Mouse (Mus musculus) forebrain, embryonic 11.5 days (tissue): ENCODE results near the gene Nelfb. TPM values are rescaled to one million over a fixed set of nuclear protein-coding genes. Genes with fewer than 3 reads are reported as not detected.
A peak's percentile ranks its signal among the peaks of the same experiment; 100 is the strongest.

Experiments used
- ATAC-seq: fragments of 200-750 bp; cut with Nextera tagmentation; replicated peaks from 2 replicates; pipeline ENCODE4 v1.8.0; 2017; ENCODE audit warnings: moderate TSS enrichment; ENCODE audit not compliant: low FRiP score
- DNase-seq: peaks from one replicate; pipeline ENCODE4 v3.0.0-alpha.2; 2017; ENCODE audit warnings: low spot score
- H3K27ac ChIP-seq: fragments of 300-500 bp; sonication (generic); 2 replicates; pipeline ENCODE4 v1.5.1; 2014; ENCODE audit warnings: low read depth, low read length
- H3K27me3 ChIP-seq: fragments of 300-500 bp; sonication (generic); 2 replicates; pipeline ENCODE4 v1.6.1; 2014; ENCODE audit warnings: mild to moderate bottlenecking, low read length, mixed read lengths; ENCODE audit not compliant: control insufficient read depth, insufficient read depth
- H3K36me3 ChIP-seq: fragments of 300-500 bp; sonication (generic); 2 replicates; pipeline ENCODE4 v1.6.1; 2014; ENCODE audit warnings: mild to moderate bottlenecking, low read length, moderate library complexity, mixed read lengths; ENCODE audit not compliant: control insufficient read depth, insufficient read depth
- H3K4me1 ChIP-seq: fragments of 300-500 bp; sonication (generic); replicated peaks from 2 replicates; pipeline ENCODE4 v1.6.1; 2014; ENCODE audit warnings: low read length, mixed read lengths; ENCODE audit not compliant: control insufficient read depth, insufficient read depth
- H3K4me2 ChIP-seq: fragments of 300-500 bp; sonication (generic); 2 replicates; pipeline ENCODE4 v1.6.1; 2014; ENCODE audit warnings: low read depth, mild to moderate bottlenecking, low read length, moderate library complexity, mixed read lengths; ENCODE audit not compliant: severe bottlenecking
- H3K4me3 ChIP-seq: fragments of 300-500 bp; sonication (generic); 2 replicates; pipeline ENCODE4 v1.5.1; 2014; ENCODE audit warnings: low read depth, low read length
- H3K9ac ChIP-seq: fragments of 300-500 bp; sonication (generic); 2 replicates; pipeline ENCODE4 v1.6.1; 2014; ENCODE audit warnings: low read length
- H3K9me3 ChIP-seq: fragments of 300-500 bp; sonication (generic); 2 replicates; pipeline ENCODE4 v1.6.1; 2016; ENCODE audit warnings: low read length, mixed read lengths; ENCODE audit not compliant: control insufficient read depth
- WGBS: fragments of 180-500 bp; shearing (Covaris S2); extraction: QIAGEN DNeasy Blood & Tissue Kit; methylation state at CpG from one replicate; pipeline ENCODE4 v1.1.7; 2014; 5-methylcytosine and 5-hydroxymethylcytosine counted together
- polyA plus RNA-seq: library from polyadenylated mRNA; unstranded; fragments of >200 nt; fragmentation: Nextera tagmentation; extraction: Ambion mirVana; gene quantifications from 2 replicates; pipeline ENCODE4 v1.2.1, GENCODE M21; 2014

Nelfb gene
- polyA plus RNA-seq, 1 experiment from 2014 or later, result 110 TPM

DNA sequence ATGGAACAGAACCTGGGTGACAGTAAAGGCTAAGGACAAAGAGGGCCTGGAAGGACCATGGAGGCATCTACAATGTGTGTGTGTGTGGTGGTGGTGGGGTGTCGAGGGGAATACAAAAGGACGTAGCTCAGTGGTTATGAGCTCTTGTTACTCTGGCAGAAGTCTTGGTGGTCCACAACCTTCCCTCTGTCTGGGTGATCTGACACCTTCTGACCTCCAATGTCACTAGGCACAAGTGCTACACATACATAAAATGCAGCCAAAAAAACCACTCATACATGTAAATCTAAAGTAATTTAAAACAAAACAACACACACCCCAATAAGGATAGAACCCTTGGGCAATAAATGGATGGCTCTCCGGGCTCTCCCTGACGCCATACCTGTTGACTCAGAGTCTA lies 16.1 kb upstream of the Nelfb start:
- Histone ChIP-seq H3K4me3 (no peak overlapping the region), H3K27me3 (no peaks in the 10 kb centered on the region), H3K36me3 (no peaks in the 10 kb centered on the region), H3K9ac (no peak overlapping the region), H3K4me1 (peaks cover 5% of the 10 kb centered on the region; the same call in 1 of the 2 replicates), H3K27ac (no peak overlapping the region), H3K9me3 (no peaks in the 10 kb centered on the region), H3K4me2 (no peak overlapping the region)
- WGBS, result 94% methylated on average over 4 of the region's 4 CpGs
- DNase-seq (no peak), ATAC-seq (no peak)

DNA sequence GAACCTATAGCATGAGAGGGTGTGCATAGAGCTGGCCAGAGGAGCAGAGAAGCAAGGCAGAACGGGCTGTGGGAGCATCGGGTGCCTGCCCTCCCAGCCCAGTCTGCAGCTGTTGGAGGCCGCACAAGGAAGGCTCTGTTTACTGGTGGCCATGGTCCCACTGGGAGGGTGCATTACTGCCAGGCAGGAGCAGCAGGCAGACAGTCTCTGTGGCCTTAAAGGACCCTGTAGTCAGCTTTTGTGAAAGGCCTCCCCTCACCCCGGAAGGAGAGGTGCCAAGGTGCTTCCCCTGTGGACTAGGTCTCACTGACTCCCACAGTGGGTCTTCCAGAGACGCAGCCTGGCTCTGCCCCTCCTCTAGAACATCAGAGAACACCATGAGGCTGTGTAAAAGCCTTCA lies 15.6 kb upstream of the Nelfb start:
- Histone ChIP-seq H3K4me3 (no peak overlapping the region), H3K27me3 (no peaks in the 10 kb centered on the region), H3K9me3 (no peaks in the 10 kb centered on the region), H3K27ac (no peak overlapping the region), H3K36me3 (no peaks in the 10 kb centered on the region), H3K4me2 (no peak overlapping the region), H3K9ac (no peak overlapping the region), H3K4me1 (peaks cover 5% of the 10 kb centered on the region; the same call in 1 of the 2 replicates)
- DNase-seq (no peak), ATAC-seq (no peak)
- 86% methylated on average over 5 of the region's 5 CpGs for WGBS

DNA sequence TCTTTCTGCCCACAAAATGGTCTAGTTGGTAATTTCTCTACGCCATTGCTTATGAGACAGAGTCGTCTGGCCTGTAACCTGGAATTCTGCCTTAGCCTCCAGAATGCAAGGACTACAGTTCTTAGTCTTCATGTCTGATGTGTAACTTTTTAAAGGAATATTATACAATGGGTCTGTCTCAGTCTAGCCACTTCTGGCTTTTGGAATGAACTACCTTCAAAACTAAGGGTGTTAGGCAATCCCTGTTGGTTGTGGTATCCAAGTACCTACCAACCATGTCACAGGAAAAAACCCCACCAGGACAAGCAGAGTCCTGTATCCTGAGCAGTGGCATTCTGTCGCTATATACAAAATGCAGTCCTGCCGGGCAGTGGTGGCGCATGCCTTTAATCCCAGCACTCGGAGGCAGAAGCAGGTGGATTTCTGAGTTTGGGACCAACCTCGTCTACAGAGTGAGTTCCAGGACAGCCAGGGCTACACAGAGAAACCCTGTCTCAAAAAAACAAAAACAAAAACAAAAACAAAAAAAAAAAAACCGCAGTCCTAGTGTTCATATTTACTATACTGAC lies 14.6 kb upstream of the Nelfb start:
- Histone ChIP-seq H3K9ac (no peak overlapping the region), H3K4me2 (peak overlapping the region; percentile 51; the same call in 1 of the 2 replicates), H3K27me3 (no peaks in the 10 kb centered on the region), H3K9me3 (no peaks in the 10 kb centered on the region), H3K4me1 (peaks cover 5% of the 10 kb centered on the region; the same call in 1 of the 2 replicates), H3K36me3 (no peaks in the 10 kb centered on the region), H3K4me3 (no peak overlapping the region), H3K27ac (peak overlapping the region; percentile 97)
- ATAC-seq (no peak), DNase-seq (no peak)
- 78% methylated on average over 8 of the region's 8 CpGs for WGBS

GRCm38 (mm10) chr2:25224766-25225752 lies 13.8 kb upstream of the Nelfb start:
- Histone ChIP-seq H3K4me1 (peaks cover 5% of the 10 kb centered on the region; the same call in 1 of the 2 replicates), H3K9ac (peak overlapping the region; percentile 70), H3K4me2 (peak overlapping the region; percentile 51), H3K27ac (peak overlapping the region; percentile 97), H3K27me3 (no peaks in the 10 kb centered on the region), H3K4me3 (peak overlapping the region; percentile 92), H3K36me3 (no peaks in the 10 kb centered on the region), H3K9me3 (no peaks in the 10 kb centered on the region)
- DNase-seq (peak; percentile 98), ATAC-seq (peak; percentile 97)
- WGBS, result 2% methylated on average over 41 of the region's 41 CpGs

DNA sequence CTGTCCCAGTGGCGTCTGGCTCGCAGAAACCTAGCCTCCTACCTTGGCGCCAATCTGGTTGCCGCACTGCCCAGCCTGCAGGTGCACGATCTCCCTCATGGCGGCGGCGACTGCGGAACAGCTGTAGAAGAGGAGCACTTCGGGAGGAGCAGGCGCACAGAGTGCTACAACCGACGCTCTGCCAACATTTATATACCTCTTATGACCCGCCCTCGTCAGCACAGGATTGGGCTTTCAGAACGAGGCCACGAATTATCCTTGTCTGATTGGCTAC lies 13.1 kb upstream of the Nelfb start, which contains the start of gene Tubb4b:
Gene Tubb4b, minus strand, starts transcription at position 211 of the 274 bp plus-strand sequence.
- no peak for ATAC-seq
- peak within 1 kb of the TSS; percentile 94 for H3K4me2 ChIP-seq
- peak within 1 kb of the TSS; percentile 97 for H3K27ac ChIP-seq
- H3K27me3 ChIP-seq, result no peaks in the 10 kb centered on the region
- H3K9ac ChIP-seq, result peak within 1 kb of the TSS; percentile 86
- 1% methylated on average over 17 of the region's 17 CpGs for WGBS
- peak within 1 kb of the TSS; percentile 92 for H3K4me3 ChIP-seq
- H3K36me3 ChIP-seq, result no peaks in the 10 kb centered on the region
- no peak for DNase-seq
- peaks cover 5% of the 10 kb centered on the region; the same call in 1 of the 2 replicates for H3K4me1 ChIP-seq
- no peaks in the 10 kb centered on the region for H3K9me3 ChIP-seq

DNA sequence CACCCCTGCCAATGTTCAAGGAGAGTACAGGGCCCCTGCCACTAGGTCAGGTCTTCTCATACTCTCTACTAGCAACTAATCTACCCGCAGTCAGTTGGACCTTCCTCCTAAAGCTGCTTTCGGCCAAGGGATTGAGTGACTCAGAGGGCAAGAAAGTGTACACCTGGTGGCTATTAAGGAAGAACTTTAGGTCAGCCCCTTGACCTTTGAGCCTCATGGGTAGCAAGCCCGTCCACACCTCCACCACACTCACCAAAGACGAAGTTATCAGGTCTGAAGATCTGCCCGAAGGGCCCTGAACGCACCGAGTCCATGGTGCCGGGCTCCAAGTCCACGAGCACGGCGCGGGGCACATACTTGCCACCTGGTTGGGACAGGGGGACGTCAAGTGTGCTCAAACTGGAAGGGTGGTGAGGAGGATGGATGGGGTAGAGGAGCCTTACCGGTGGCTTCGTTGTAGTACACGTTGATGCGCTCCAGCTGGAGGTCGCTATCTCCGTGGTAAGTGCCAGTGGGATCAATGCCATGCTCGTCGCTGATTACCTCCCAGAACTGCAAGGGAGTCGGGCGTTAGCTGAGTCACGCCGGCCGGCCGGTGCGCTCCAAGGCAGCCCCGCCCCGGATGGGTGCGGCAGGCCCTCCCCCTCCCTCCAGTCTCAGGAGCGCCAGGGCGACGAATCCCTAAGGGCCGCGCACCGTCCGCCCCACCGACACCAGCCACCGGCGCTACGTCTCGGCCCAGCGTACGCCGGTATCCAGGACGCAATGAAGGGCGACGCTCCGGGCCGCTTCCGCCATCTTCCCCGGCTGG lies 12.6 kb upstream of the Nelfb start:
- 1% methylated on average over 52 of the region's 53 CpGs for WGBS
- Histone ChIP-seq H3K9me3 (no peaks in the 10 kb centered on the region), H3K4me2 (peak overlapping the region; percentile 94), H3K36me3 (no peaks in the 10 kb centered on the region), H3K27ac (peak overlapping the region; percentile 89), H3K4me1 (peaks cover 5% of the 10 kb centered on the region; the same call in 1 of the 2 replicates), H3K27me3 (no peaks in the 10 kb centered on the region), H3K4me3 (peak overlapping the region; percentile 92), H3K9ac (peak overlapping the region; percentile 86)
- ATAC-seq (peak; percentile 39), DNase-seq (peak; percentile 86)

- WGBS, result 79% methylated on average over 5 of the region's 5 CpGs
- H3K4me2 ChIP-seq, result no peak overlapping the region
Observed at GRCm38 (mm10) chr2:25221331-25221772, 10.1 kb upstream of the Nelfb start.

DNA sequence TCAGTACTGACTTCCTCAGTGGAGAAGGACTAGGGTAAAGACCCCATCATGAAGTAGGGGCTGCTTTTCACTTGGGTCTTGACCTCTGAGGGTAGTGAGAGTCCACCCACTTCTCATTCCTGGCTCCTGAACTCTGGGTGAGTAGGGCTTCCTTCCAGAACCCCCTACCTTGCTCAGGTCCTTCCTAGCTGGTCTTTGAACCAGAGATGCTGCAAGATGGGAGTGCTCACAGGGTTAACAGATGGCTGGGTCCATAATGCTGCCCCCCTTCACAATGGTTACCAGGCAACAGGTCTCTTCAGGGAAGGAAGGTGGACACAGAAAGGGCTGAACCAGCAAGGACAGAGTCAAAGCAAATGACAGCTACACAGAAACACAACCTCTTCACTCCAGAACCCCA lies 7.2 kb upstream of the Nelfb start, which contains the start of gene Fam166a:
Gene Fam166a, plus strand, starts transcription at position 301 of the 400 bp plus-strand sequence.
- H3K4me3 ChIP-seq, result no peak within 1 kb of the TSS
- no peak for DNase-seq

More at GRCm38 (mm10) chr2:25221331-25221772, 10.1 kb upstream of the Nelfb start:
- Histone ChIP-seq H3K36me3 (no peaks in the 10 kb centered on the region), H3K27ac (no peak overlapping the region), H3K4me1 (peaks cover 5% of the 10 kb centered on the region; the same call in 1 of the 2 replicates), H3K27me3 (no peaks in the 10 kb centered on the region), H3K9me3 (no peaks in the 10 kb centered on the region), H3K9ac (no peak overlapping the region), H3K4me3 (no peak overlapping the region)
- DNase-seq (no peak), ATAC-seq (no peak)

More for the DNA sequence above, 7.2 kb upstream of the Nelfb start, which contains the start of gene Fam166a:
- Histone ChIP-seq H3K27ac (no peak within 1 kb of the TSS), H3K36me3 (no peaks in the 10 kb centered on the region), H3K27me3 (no peaks in the 10 kb centered on the region), H3K9ac (no peak within 1 kb of the TSS), H3K4me1 (peaks cover 2% of the 10 kb centered on the region; the same call in 1 of the 2 replicates), H3K9me3 (no peaks in the 10 kb centered on the region), H3K4me2 (no peak within 1 kb of the TSS)
- no peak for ATAC-seq
